In the genomic region with DNA sequence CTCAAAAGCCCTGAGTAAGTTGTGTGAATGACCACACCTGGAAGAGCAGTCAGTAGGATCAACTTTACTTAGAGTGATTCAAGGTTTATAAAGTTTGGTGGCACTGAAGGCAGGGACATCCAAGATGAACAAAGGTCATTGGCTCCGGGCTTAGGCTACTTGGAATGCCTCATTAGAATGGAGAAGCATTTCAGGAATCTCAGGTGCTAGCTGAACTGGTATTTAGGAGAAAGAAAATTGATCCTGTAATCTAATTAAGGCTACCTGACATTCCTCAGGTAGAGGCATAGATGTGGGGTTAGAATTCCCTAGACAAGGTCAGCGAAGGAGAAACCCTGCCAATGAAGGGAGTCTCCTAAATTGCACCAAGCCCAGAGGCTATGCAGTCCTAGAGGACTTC, we compare ENCODE assay signal across 27 mouse cellular contexts.
DNase-seq lines count a peak whose midpoint lies in the region; ATAC-seq lines count a peak whose summit lies in the region.
"Had no signal": no experiment of that assay in that cellular context is flagged by ENCODE, and none has a peak within 500 bp of the region (broad histone marks: within the 10 kb centered on the region; RNA-seq: fewer than 3 reads in every experiment).

No protein-coding gene starts in this region.

- H3K9me3 ChIP-seq in kidney, embryonic 16.5 days (ENCODE audit: low read length) = no peaks in the 10 kb centered on the region
- H3K9me3 ChIP-seq: embryonic facial prominence, embryonic 10.5 days; embryonic facial prominence, embryonic 13.5 days; forebrain, embryonic 12.5 days; forebrain, embryonic 15.5 days; heart, embryonic 10.5 days; heart, embryonic 13.5 days; hindbrain, embryonic 12.5 days had no signal

- 82% methylated on average over 2 of the region's 2 CpGs for WGBS in kidney, embryonic 16.5 days

- H3K4me1 ChIP-seq in kidney, embryonic 16.5 days (ENCODE audit: insufficient read depth, low read length) = no peaks in the 10 kb centered on the region
- H3K4me1 ChIP-seq: forebrain, embryonic 12.5 days; forebrain, embryonic 15.5 days; hindbrain, embryonic 12.5 days had no signal

- no peak overlapping the region for H3K27ac ChIP-seq in kidney, embryonic 16.5 days (ENCODE audit: low read length)
- H3K27ac ChIP-seq: embryonic facial prominence, embryonic 10.5 days; embryonic facial prominence, embryonic 13.5 days; forebrain, embryonic 12.5 days; forebrain, embryonic 15.5 days; heart, adult 2 months; heart, embryonic 10.5 days; heart, embryonic 13.5 days; hindbrain, embryonic 12.5 days had no signal

- no peak overlapping the region for H3K4me2 ChIP-seq in kidney, embryonic 16.5 days (replicated peaks; ENCODE audit: low read depth, low read length)
- H3K4me2 ChIP-seq: embryonic facial prominence, embryonic 13.5 days; forebrain, embryonic 12.5 days; forebrain, embryonic 15.5 days; heart, embryonic 13.5 days; hindbrain, embryonic 12.5 days had no signal

- no peak overlapping the region for H3K9ac ChIP-seq in kidney, embryonic 16.5 days (replicated peaks; ENCODE audit: low read length)
- H3K9ac ChIP-seq: embryonic facial prominence, embryonic 13.5 days; forebrain, embryonic 12.5 days; forebrain, embryonic 15.5 days; heart, embryonic 13.5 days; hindbrain, embryonic 12.5 days had no signal

- no peak overlapping the region for H3K4me3 ChIP-seq in kidney, embryonic 16.5 days (ENCODE audit: low read length)
- H3K4me3 ChIP-seq: embryonic facial prominence, embryonic 10.5 days; embryonic facial prominence, embryonic 13.5 days; erythroblast, embryonic 14.5 days; forebrain, embryonic 12.5 days; forebrain, embryonic 15.5 days; heart, adult 2 months; heart, embryonic 10.5 days; heart, embryonic 13.5 days; hindbrain, embryonic 12.5 days had no signal

- peak; percentile 54 for DNase-seq in kidney, adult 11 months
- DNase-seq in kidney, postnatal 4 days = no peak
- peak; percentile 20 to 67 for DNase-seq in kidney, adult 8-10 months
- peak; percentile 44 for DNase-seq in kidney, postnatal 14 days
- peak; percentile 34 to 50 for DNase-seq in kidney, postnatal 36 days
- no peak for DNase-seq in adipocyte (ENCODE audit: low spot score)
- no peak for DNase-seq in urinary bladder, adult 2 months (ENCODE audit: low spot score)
- DNase-seq: adrenal gland, adult 8-10 months; adrenal gland, postnatal 25 days; cerebellum, adult 11-12 months; cerebellum, adult 8-10 months; cerebellum, postnatal 10 days; cerebellum, postnatal 36 days; embryo, embryonic 11 days; gastrocnemius, postnatal 25 days; heart, adult 2 months; heart, postnatal 14 days had no signal

- no peaks in the 10 kb centered on the region for H3K36me3 ChIP-seq in kidney, embryonic 16.5 days (ENCODE audit: insufficient read depth, low read length)
- H3K36me3 ChIP-seq: embryonic facial prominence, embryonic 13.5 days; forebrain, embryonic 12.5 days; forebrain, embryonic 15.5 days; heart, embryonic 10.5 days; heart, embryonic 13.5 days; hindbrain, embryonic 12.5 days had no signal

- H3K27me3 ChIP-seq in kidney, embryonic 16.5 days (ENCODE audit: insufficient read depth, low read length) = no peaks in the 10 kb centered on the region
- H3K27me3 ChIP-seq: embryonic facial prominence, embryonic 13.5 days; forebrain, embryonic 12.5 days; forebrain, embryonic 15.5 days; heart, embryonic 13.5 days; hindbrain, embryonic 12.5 days had no signal

- no peak for ATAC-seq in kidney, embryonic 16.5 days (ENCODE audit: low FRiP score, low TSS enrichment)
- ATAC-seq: CD4-positive, CD25-positive, alpha-beta regulatory T cell, adult 4 months; forebrain, embryonic 15.5 days had no signal

Comparison
In these comparisons a context has a peak if more than half of its experiments do, and no peak if none do; other contexts are left out.
1. DNase-seq: peak in kidney, adult 11 months (single experiment), kidney, adult 8-10 months (2 of 2), kidney, postnatal 14 days (single experiment) and kidney, postnatal 36 days (2 of 2); none in kidney, postnatal 4 days (0 of 2), adipocyte (single experiment) and urinary bladder, adult 2 months (single experiment).